Mouse (Mus musculus) CD4-positive, CD25-positive, alpha-beta regulatory T cell, adult 2 months (primary cell): ENCODE measurements around the gene Trmo.

Experiments
- DNase-seq: peaks from one replicate; pipeline ENCODE4 v3.0.0-alpha.2; 2012; ENCODE audit warnings: low read depth, low spot score

Gene Trmo

DNA sequence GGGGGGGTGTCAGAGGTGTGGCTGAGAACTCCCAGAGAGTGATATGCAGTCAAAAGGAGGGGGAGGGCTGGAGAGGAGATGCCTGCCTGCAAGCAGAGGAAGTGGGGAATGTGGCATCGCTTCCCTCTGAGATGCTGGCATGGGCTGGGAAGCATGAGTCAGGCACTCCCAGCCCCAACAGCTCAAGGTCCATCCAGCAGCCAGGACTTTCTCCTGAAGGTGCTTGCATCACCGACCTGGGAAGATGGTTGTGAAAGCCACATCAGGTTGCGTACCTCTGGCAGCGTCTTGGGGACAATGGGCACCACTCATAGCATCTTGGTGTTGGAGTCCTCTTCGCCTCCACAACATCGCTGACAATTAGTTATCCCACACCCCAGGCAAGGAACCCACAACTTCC lies 18.8 kb downstream of the Trmo start:
- no peak for DNase-seq

DNA sequence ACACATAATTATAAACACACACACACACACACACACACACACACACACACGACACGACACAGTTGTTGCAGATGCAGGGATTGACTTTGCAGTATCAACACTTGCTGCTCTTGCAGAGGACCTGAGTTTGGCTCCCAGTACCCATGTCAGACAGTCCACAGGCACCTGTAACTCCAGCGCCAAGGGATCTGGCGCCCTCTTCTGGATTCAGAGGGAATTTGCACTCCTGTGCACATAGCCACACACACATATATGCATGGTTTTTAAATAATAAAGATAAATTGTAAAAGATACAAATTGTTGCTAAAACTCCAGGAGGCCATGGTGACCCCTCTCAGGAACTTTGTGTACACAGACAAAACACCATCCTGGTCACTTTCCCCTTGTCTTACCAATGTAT lies 20.2 kb downstream of the Trmo start:
- DNase-seq = no peak

DNA sequence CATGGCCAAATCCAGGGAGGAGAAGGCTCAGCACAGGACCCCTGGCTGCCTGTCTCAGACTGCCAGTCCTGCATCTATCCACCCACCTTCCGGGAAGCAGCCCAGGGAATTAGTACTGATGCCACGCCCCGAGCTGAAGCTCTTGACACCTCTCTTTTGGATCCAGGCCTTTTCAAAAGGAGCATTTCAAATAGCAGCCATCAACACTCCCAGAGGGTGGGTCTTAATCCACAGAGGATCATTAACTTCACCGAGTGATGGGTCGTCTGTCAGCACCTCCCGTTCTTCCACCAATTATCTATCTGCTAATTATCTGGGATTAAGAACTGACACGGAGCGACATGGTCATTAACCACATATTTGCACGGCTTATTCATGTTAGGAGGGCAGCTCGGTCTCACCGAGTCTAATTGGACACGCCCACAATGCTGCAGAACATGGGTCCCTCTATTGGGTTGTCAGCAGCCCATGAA lies 21.7 kb downstream of the Trmo start:
- no peak for DNase-seq

DNA sequence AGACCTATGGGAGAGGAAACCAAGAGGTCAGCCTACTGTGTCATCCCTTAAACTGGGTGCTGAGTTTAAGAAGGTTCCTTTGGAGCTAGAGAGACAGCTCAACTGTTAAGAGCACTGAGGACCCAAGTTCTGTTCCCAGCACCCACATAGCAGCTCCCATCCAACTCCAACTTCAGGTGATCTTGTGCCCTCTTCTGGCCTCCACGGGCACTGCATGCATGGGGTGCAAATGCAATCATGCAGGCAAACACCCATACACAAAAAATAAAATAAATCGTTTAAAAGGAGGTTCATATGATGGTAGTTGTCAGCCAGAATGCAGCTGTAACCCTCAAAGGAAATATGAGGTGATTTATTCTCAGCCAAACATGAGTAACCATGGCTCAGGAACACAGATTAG lies 24.9 kb downstream of the Trmo start:
- DNase-seq = no peak

DNA sequence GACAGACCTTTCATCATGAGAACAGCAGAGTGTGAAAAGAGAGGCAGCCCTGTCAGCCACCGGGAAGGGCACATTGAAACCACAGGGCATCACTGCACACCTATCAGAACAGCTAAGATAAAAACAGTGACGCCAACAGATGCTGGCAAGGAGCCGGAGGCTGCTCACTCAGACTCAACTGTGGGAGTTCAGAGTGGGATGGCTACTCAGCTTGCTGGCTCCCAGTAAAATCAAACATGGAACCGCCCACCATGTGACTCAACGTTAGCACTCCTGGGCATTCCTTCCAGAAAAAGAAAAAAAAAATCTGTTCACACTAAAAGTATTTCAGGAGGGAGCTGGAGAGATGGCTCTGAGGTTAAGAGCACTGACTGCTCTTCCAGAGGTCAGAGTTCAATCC lies 28.0 kb downstream of the Trmo start:
- no peak for DNase-seq

DNA sequence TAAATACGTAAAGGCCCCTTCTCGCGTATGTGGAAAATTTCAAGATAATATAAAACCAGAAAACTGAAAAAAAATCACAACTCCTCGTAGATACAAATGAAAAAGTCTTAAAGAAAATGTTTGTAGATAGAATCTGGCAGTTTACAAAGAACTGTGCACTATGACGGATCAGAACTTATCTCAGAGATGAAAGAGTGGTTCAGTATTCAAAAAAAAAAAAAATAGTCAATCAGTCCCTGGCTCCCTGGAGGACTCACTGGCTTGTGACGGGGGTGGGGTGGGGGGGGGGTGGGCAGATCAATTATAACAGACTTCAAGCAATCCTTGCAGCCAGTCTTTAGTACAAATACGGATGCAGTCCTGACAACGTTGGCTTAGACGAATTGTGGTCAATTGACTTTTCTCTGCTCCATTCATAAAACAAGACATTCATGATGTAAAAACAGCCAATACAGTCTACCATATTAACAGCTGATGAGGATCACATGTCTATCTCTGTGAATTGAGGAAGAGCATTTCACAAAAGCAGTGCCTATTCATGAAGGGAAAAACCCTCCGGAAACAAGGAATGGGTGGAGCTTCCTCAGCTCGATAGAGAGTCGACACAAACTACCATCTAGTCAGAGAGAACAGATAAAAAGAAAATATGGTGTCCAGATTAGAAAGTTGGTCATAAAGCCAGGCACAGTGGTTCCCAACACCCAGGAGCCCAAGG lies 29.5 kb downstream of the Trmo start:
- peak; percentile 52 for DNase-seq

DNA sequence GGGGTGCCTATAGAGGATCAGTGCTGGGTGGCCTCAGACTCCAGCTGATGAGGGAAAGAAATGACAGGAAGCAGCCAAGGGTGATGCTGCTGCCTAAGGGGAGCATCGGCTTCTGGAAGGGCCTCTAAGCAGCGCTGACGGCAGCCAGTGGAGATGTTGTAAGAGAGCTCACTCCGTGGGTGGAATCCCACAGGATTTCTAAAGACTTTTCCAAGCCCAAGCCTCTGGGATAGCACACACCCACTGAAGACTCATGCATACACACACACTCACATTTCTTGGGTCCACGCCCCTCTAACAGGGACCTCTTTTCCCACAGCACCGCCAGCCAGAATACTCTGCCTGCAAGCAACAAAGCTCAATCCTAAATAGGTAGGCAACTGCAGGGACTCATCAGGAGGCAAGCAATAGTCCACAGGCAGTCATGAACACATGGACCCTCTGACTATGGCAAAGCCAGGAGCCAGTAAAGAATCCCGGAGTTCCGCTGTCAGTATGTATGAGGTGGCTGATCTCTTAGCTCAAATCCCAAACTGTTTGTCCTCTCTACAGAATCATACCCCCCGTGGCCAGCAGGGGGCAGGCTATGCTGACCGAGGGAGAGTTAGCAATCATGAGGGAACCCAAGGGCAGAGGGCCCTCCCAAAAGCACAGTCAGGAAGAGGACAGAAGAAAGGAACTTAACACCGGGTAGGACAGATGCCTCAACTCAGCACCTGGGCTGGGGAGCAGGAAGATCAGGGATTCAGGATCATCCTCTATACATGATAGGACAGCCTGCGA lies 32.7 kb downstream of the Trmo start:
- DNase-seq = peak; percentile 74

DNA sequence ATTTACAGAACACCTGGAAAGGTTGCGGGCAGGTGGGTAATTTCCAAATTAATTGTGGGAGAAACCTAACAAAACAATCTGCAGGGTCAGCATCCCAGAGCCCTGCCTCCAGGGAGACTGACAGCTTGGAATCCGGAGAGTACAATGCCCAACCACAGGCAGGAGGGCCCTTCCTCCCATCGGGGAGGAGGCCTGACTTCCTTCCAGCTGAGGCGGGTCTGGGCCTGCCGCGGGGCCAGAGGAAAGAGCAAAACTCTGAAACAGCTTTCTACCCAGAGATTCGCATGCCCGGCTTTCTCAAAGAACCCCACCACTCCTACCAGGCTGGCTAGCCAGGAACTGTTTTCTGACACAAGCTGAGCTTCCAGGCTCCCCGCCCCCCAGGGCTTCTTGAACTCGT lies 36.2 kb downstream of the Trmo start:
- no peak for DNase-seq

DNA sequence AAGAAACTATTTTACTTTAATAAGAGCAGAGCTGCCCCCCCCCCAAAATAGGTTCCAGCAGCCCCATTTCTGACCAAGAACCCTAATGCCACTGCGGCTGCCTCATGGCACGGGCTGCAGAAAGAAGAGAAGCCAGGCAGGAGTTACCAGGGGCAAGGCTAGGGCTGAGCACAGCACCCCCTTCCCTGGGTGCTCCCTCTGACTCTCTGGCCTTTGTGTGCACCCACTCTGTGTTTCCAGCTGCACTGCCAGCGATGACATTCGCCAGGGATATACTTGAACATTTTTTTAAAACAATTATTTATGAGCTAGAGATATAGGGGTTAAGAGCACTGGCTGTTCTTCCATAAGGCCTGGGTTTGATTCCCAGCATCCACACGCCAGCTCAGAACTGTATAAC lies 39.7 kb downstream of the Trmo start:
- no peak for DNase-seq

DNA sequence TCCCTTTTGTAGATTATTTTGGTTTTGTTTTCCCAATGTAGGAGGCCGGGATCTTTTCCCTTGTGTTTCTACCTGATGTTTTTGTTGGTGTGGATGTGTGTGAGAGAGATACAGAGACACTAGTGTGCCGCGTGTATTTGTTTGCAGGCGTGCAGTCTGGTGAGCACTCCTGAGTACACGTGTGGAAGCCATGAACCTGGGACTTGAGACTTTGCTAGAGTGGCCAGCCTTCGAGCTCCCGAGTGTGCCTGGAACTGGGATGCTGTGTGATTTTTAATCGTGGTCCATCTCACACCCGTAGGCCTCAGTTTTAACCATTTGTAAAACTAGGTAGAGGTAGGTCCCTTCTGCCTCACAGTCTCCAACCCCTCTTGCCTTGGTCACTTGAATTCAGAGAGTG lies 40.3 kb downstream of the Trmo start:
- no peak for DNase-seq

DNA sequence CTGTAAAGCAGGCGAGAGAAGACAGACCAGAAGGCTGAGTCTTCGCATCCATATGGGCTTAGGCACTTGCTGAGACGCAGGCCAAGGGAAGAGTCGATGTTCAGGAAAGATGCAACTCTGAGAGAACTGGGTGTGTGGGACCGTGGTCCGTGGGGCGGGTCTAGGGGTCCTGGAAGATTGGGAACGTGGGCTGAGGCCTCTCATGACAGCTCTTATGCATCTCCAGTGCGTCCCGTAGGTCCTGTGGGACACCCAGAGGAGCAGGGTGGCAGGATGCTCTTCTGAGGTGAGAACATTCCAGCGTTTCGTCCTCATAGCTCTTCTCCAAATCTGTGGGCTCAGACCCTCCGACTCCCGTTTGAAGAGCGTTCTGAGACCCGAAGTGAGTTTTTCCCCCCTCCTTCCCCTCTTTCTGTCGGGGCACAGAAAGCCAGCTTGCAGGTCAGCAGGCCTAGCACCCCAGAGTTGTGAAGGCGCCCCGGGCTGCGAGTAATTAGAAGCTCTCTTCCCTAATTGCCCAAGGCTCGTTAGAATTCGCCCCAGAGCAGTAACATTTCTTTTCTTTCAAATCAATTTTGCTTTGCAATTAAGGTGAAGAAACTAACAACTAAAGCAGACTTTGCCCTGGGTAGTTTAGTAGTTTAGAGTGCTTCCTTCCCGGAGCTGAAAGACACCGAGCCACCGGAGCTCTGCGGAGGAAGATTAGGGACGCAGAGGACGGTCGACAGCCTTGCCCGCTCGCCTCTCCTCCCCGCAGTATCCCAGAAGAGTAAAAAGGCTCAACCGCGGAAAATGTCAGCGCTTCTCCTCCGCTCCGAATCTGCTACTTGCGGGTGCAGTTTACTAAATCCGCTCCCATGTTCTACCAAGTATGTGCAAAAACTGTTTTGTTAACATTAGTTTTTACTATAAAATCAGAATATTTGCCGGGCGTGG lies 41.4 kb downstream of the Trmo start:
- no peak for DNase-seq

DNA sequence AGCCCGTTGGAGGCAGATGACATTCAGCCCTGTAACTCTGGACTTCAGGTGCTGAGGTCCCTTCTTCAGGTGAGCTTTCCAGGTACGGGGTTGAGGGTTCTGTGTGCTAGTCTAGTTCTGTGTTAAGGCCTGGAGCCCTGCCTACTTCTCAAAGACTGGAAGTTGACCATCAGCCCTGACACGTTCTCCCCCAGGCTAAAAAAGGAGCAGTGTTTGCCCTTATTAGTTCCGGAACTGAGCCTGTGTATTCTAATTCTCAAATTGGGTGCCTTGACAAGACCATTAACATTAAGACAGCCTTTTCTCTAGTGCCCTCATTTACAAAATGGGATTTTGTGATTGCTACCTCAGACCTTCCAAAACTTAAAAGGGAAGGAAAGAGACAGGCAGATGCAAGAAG lies 42.1 kb downstream of the Trmo start:
- DNase-seq = no peak

DNA sequence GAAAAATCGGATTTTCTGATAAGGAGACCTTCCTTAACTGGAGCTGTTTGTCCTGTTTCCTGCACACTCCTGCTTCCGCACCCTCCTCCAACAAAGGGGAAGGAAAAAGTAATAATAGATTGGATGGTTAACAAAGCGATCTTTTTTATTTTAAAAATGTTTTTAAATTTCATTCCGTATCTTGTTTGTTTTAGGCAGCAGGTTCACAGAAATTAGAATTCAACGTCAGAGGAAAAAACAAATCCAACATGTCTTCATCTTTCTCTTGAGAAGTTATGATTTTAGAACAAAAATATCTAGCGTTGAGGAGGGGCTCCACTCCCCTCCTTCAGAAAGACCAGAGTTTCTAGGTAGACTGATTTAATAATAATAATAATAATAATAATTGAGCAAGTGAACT lies 43.0 kb downstream of the Trmo start:
- no peak for DNase-seq

DNA sequence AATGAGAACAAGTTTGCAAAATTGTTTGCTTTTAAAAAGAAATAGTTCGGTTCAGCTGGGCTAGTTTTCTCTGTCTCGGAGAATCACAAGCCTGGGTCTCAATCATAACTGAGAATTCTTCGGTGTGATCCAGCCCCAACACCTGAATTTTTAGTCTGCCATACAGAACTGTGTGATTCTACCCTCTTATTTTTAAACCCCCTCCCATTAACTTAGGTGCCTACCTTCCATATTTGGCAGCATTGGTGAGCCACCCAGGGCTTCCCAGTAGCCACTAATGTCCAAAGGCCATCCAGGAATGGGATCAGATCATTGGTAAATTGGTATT lies 43.5 kb downstream of the Trmo start:
- no peak for DNase-seq

DNA sequence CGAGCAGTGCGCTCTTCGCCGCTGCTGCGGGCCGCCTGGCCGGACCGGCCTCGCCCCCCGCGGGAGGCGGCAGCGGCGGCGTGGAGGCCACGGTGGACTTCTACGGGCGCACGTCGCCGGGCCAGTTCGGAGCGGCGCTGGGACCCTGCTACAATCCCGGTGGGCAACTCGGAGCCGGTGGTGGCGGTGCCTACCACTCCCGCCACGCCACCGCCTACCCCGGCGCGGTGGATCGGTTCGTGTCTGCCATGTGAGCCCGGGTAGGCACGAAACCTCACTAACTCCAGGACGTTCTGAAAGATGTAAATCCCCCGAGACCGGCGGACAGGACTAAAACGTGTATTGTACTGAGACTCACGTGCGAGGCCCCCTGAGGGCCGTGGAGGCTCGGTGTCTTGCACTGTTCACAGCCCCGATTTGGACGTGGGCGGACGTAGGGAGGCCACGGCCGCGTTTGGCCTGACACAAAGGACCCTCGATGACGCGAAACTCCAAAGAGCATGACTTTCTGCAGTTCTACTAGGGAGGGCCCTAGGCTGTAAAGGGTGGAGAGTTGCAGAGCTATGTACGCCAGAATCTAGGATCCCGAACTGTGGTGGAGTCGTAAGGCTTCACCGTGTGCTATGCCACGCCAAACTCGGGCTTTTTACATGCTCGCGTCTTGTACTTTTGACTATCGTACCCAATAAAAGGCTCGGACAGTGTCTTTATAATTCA lies 44.0 kb downstream of the Trmo start:
- peak; percentile 13 for DNase-seq

DNA sequence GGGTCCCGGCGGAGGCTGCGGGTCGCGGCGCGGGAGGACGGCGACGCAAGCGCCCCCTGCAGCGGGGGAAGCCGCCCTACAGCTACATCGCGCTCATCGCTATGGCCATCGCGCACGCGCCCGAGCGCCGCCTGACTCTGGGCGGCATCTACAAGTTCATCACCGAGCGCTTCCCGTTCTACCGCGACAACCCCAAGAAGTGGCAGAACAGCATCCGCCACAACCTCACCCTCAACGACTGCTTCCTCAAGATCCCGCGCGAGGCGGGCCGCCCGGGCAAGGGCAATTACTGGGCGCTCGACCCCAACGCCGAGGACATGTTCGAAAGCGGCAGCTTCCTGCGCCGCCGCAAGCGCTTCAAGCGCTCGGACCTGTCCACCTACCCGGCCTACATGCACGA lies 44.9 kb downstream of the Trmo start:
- peak; percentile 67 for DNase-seq

DNA sequence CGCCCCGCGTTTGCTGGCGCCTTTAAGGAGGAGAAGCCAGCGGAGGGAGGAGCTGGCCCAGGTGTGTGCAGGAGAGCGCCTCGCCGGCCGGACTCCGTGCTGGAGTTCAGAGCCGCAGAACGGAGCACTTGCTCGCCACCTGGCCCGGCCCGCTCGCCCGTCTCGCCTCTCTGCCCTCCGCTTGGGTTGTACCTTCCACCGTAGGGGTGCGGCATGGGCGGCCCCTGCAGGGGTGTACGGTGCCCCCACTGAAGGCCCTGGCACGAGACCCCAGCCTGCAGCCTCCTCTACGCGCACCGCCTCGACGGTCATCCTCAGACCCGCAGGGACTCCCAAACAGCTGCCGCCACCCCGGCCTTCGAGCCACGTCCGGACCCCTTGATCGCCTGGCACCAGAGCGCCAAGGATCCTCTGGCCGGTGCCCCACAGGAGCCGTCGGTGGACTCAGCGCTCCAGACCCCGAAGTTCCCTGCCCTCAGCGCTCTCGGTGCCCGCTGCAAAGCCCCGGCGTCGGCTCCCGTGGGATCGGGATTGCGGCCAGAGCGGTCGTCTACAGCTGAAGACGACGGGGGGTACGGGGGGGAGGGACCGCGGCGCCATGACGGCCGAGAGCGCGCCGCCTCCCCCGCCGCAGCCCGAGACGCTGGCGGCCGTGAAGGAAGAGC lies 45.5 kb downstream of the Trmo start, which contains the start of gene Foxe1:
Gene Foxe1 (plus strand): TSS at position 14 of the 665 bp plus-strand sequence.
- DNase-seq = peak; percentile 16

DNA sequence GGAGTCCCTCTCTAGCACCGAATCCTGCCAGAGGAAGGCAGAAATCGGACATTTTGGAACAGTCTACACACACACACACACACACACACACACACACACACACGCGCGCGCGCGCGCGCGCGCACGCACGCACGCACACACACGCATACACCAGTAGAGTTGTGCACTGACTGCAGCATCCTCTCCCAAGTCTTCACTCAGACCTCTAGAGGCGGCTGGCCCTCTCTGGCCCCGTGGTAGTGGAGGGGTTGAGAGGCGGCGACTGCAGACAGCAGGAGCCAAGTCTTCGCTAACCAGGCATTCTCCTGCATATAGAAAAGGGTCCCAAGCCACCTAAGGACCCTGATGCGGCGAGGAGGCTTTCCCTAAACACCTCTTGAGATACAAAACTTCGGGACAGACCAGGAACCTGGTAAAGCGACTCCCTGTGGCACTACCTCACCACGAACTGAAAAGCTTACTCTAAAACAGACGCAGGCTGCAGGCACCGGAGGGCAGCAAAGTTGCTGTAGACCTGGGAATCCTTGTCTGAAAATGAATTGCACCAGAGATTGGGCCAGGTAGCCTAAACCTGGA lies 46.4 kb downstream of the Trmo start:
- peak; percentile 15 for DNase-seq

DNA sequence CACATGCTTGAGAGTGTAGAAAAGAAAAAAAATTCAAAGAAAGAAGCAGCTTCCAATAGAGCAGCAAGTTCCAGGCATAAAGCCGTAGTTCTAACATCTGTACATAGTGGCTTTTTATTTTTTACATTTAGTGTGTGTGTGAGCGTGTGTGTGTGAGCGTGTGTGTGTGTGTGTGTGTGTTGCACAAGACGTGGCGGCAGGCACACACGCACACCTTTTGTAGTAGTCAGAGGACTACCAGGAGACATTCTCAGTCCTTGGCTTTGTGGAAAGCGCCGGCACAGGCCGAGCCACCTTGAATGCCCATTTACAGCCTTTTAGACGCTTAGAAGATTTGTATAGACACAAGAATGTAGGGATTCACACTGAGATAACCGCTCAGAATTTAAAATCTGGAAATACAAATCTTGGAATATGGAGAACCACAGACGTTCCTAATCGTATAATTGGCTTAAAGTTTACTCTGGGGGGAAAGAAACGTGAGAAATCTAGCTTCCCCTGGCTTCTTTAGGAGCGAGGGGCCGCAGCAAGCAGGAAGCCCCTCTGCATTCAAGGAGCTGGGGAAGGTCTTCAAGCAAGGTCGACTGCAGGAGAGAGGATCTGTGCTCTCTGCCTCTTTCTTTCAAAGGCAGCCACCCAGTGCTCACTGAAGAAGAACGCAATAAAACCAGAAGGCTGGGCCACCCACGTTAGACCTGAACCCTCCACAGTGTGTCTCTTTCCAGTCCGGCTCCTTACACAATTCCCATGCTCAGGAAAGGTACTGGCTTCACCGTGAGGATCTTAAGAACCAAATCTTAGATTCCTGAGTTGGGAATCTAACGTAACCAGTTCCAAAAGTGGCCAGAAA lies 47.2 kb downstream of the Trmo start:
- no peak for DNase-seq

DNA sequence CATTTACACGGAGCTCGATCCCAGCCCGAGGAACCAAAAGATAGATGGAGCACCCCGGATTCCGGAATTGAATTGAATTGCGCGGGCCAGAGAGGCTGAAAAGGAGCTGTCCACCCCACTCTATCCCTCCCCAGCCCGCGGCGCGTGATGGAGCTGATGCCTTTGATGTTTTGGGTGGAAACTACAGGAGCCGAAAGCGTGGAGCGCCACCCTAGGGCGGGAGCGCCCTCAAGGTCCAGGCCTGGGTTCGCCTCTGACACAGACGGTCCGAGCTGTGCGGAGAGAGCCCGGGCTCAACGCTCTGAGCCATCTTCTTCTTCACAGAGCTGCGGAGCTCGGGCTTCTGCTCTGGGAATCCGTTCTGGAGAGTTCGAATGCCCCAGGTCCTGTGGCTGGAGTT lies 49.7 kb downstream of the Trmo start:
- DNase-seq = no peak
